Mouse (Mus musculus) heart, postnatal 4 days (tissue): ENCODE measurements around the gene Hpcal1. TPM values are rescaled to one million over a fixed set of nuclear protein-coding genes. Genes with fewer than 3 reads are reported as not detected.

Experiments used
- DNase-seq: peaks from one replicate; pipeline ENCODE4 v3.0.0; 2021
- total RNA-seq, 2 experiments: library from RNA; stranded (reverse); gene quantifications; 2 replicates each; pipeline ENCODE4 v1.2.3; 2021

The Hpcal1 gene
- 10 to 100 TPM; 17.9 to 19.8 TPM for total RNA-seq

DNA sequence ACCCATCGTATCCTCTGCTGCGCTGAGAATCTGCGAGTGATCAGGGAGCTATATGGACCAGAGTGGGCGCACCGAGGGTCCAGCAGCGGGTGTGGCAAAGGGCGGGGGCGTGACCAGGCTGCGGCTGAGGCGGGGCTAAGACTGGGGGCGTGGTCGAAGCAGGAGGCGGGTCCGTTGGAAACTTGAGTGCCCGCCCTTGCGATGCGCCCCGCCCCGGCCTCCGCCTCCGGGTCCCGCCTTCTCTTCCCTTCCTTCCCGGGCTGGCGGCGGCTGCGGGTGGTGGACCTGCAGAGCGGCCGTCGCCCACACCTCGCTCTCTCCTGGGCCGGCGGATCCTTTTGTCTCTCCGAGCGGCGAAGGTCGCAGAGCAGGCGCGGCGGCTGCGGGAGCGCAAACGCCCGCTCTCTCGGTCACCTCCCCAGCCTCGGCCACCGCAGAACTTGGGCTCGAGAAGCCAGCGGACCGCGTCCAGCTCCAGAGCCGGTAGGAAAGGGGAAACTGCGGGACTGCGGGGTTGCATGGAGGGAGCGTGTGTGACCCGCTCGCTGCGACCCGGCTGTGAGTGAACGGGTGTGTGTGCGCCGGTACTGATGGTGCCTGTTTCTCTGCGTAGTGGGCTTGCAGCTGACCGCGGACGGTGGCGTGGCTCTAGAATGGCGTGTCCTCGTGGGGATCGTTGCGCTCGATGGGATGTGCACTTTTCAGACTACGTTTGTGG is at the start of gene Hpcal1:
TSS of gene Hpcal1 (plus strand) at position 293 of the 718 bp plus-strand sequence.
- DNase-seq = peak; percentile 97

- no peak for DNase-seq
Observed at GRCm38 (mm10) chr12:17641269-17641668, 49.4 kb upstream of the Hpcal1 start.

- no peak for DNase-seq
Observed at GRCm38 (mm10) chr12:17644385-17645222, 46.1 kb upstream of the Hpcal1 start.

- no peak for DNase-seq
Observed at GRCm38 (mm10) chr12:17646457-17646856, 44.2 kb upstream of the Hpcal1 start.

- no peak for DNase-seq
Observed at GRCm38 (mm10) chr12:17651223-17652095, 39.2 kb upstream of the Hpcal1 start.

GRCm38 (mm10) chr12:17652216-17653050 is 38.2 kb upstream of the Hpcal1 start:
- DNase-seq = no peak

GRCm38 (mm10) chr12:17653051-17653783 is 37.4 kb upstream of the Hpcal1 start:
- DNase-seq = no peak

GRCm38 (mm10) chr12:17657561-17658195 is 33.0 kb upstream of the Hpcal1 start:
- no peak for DNase-seq

GRCm38 (mm10) chr12:17658521-17658920 is 32.1 kb upstream of the Hpcal1 start:
- no peak for DNase-seq

GRCm38 (mm10) chr12:17661483-17661920 is 29.2 kb upstream of the Hpcal1 start:
- DNase-seq = peak; percentile 36

- no peak for DNase-seq
Observed at GRCm38 (mm10) chr12:17663991-17664635, 26.5 kb upstream of the Hpcal1 start.

DNA sequence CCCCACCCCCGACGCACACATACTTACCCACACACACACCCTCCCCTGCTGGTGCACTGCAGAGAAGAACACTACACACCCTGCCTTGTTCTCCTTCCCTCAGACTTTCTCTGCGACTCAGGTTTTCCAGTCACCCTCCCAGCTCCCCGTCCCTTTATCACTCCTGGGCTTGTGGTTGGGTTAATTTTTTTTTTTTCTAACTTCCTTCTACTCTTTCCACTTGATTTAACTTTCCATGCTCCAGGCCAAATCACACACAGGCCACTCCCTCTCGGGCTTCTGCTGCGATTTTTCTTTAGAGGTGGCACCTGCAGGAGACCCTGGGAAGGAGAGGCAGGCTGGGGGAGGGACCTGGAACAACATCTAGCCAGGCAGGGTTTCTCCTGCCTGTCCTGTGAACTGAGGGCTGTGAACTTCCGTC is 24.7 kb upstream of the Hpcal1 start:
- peak; percentile 6 for DNase-seq

GRCm38 (mm10) chr12:17666616-17667015 is 24.0 kb upstream of the Hpcal1 start:
- DNase-seq = peak; percentile 51

- DNase-seq = no peak
Observed at GRCm38 (mm10) chr12:17673729-17674128, 16.9 kb upstream of the Hpcal1 start.

DNA sequence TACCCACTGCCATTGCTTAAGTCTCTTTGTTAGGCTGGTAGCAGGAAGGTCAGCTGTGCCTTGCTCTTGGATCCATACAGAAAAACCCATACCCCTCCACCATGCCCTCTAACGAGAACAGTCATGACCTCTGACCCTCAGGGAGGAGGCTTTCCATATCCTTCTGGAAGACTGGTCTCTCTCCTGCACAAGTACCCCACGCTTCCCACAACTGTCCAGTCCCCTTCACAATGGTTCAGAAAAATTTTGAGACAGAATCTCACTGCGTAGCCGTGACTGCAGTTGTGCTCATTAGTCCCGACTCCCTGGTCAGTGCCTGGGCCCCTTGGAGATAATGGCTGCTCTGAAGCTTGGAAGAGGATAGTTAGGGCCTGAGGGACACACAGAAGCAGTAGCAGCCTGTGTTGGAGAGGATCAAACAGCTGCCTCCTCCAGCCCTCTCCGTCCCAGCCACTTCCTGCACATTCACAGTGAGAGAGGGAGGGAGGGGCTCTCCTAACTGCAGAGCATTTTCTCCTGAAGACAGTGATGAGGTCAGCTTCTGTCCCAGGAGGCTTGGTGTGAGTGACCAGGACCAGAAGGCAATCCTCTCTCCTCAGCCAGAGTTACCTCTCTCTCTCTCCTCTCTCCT is 16.4 kb upstream of the Hpcal1 start:
- DNase-seq = no peak

GRCm38 (mm10) chr12:17677743-17678142 is 12.9 kb upstream of the Hpcal1 start:
- DNase-seq = no peak

DNA sequence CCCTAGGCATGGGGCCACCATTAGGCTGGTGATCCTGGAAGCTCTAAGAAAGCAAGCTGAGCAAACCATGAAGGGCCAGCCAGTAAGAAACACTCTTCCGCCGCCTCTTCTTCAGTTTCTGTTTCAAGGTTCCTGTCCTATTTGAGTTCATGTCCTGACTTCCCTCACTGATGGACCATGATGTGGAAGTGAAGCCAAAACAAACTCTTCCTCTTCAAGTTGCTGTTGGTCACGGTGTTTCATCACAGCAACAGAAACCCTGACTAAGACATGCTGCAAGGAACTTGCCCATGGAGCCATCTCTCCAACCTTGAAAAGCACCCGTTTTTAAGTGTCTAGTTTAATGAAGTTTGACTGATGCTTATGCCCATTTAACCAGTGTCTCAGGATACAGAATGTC is 11.1 kb upstream of the Hpcal1 start:
- no peak for DNase-seq

DNA sequence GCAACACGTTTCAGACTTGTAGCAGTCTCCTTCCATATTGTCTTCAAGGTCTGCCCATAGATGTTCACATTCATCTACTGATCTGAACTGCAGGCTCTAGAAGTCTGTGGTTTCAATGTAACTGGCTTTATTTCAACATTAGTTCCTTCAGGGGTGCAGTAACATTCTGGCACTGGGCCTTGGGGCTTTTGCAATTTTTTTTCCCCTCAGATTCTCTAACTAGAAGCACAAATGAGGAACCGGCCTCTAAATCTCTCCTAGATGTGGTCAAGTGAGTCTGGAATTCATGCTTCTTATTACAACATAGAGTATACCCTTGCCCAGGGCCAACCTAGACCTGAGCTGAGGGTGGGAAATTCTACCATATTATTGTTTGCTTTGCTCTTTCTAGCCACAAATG is 8.5 kb upstream of the Hpcal1 start:
- DNase-seq = no peak

GRCm38 (mm10) chr12:17684315-17684714 is 6.3 kb upstream of the Hpcal1 start:
- no peak for DNase-seq
